Mouse (Mus musculus) embryo, embryonic 11 days (tissue): ENCODE measurements at regions not wholly inside any gene's neighbourhood (a gene's known extent, or its start where the extent isn't known, plus 50 kb on each side); places are given as distances from the start of the nearest gene placed in this dataset.

Experiments used
- DNase-seq: peaks from one replicate; pipeline ENCODE4 v3.0.0-alpha.2; 2015

- DNase-seq, result no peak
Measured at GRCm38 (mm10) chr4:31536811-31537210, 427.1 kb upstream of the Map3k7 start.

GRCm38 (mm10) chr4:31553780-31554394, 410.0 kb upstream of the Map3k7 start:
- no peak for DNase-seq

GRCm38 (mm10) chr4:31555077-31555476, 408.8 kb upstream of the Map3k7 start:
- DNase-seq, result no peak

GRCm38 (mm10) chr4:31557261-31557660, 406.6 kb upstream of the Map3k7 start:
- no peak for DNase-seq

DNA sequence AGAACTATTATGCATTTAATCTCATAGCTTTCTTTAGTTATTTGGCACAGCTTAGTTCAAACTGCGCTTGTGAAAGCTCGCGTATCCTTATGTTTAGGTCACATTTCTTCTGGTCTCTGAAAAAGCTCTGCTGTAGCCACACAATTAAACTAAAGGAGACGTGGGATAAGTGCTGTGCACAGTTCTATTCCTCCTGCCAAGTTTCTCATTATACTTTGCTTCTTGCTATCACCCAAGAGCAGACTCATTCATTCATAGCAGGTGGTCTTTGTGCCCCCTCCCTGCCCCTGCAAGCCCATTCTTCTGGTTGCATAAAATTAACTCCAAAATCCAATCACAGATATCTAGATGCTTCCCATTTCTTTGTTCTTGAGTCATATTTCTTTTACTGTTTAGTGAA, 403.6 kb upstream of the Map3k7 start:
- no peak for DNase-seq

DNA sequence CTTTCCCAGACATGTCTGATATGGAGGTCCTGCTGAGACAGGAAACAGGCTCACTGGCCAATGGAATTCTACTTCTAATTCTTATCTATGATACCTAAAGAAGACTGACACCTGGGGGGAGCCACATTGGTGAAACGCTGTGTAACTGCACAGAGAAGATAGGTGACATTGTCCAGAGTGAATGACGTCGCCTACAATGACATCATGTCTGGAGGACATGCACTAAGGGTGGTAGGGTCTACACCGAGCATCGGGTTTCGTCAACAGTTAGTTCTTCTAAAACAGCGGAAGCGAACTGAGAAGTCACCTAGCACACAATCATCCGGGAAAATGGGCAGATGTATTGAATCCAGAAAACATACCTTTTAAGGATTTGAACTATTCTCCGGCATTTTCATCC, 402.7 kb upstream of the Map3k7 start:
- no peak for DNase-seq

- peak; percentile 59 for DNase-seq
Measured at GRCm38 (mm10) chr4:31561823-31562222, 402.1 kb upstream of the Map3k7 start.

- DNase-seq, result peak; percentile 10
Measured at GRCm38 (mm10) chr4:31566158-31566557, 397.7 kb upstream of the Map3k7 start.

DNA sequence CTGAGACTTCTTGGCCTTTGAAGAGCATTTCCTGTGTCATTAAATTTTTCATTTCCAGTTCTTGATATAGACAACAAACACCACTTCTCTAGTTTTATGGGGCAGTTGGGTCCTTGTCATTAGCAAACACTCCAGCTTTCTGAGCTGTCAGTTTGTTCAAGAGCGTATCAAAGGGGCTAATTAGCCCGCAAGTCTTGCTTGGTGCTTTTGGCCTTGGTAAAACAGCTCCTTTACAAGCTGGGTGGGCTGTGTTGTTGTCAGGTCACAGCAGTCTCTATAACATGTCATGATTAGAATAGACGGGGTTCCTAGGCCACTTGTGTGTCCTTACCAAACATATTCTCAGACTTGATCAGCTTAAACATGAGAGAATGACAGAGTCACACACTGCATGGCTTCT, 397.1 kb upstream of the Map3k7 start:
- DNase-seq, result peak; percentile 28

DNA sequence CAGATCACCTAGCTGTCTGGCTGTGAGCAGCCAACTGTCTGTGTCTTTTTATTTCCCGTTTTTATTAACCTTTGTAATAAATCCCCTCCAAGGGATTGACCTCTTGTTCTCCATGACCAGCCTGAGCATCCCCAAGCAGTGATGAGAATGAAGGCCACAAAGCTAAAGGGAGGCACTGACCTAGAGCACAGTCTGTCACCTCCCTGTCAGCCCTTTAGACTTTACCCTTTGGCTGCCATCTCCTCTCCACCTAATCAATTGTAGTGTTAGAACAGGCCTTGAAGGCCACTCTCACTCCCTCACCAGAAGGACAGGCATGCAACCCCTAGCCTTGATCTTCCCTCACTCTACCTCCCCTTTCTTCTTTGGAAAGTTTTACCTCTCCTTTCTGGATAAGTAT, 394.2 kb upstream of the Map3k7 start:
- DNase-seq, result no peak

DNA sequence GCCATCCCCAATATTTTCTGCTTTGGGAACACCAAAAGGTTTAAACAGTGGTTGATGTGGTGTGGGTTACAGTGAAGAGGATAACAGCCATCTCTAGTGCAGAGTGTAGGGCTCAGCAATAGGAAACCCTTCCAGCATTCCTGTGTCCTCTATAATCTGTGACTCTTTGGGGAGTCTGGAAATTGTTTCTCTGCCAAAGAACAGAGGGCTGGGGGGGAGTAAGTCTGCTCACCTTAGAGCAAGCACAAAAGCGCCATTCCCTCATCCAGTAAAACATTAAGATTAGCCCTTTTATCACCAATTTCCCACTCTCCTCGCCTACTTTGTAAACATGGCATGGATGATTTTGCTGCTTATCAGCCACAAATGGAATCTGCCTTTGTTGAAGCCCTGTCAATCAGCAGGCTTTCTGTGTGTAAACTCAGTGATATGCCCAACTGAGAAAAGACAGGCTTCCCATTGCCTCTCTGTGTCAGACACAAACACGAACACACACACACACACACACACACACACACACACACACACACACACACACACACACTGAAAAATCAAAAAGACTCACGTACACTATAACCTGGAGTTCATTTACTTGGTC, 386.8 kb upstream of the Map3k7 start:
- no peak for DNase-seq

DNA sequence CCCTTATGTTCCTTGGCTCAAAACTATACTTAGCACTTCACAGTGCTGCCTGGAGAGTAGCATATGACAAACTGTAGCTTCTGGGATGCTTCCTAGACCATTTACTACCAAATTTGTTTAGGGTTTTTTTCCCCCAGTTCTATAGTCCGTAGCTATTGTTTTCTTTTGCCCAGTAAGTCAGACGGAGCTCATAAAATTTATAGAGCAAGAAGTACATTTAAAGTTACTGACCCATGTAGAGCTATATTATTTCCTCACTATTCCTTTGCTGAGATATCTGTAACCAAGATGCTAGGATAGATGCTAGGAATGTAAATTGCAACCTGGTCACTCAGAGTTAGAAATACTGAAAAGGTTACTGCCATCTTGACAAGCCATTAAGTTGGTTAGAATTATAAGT, 380.4 kb upstream of the Map3k7 start:
- no peak for DNase-seq

DNA sequence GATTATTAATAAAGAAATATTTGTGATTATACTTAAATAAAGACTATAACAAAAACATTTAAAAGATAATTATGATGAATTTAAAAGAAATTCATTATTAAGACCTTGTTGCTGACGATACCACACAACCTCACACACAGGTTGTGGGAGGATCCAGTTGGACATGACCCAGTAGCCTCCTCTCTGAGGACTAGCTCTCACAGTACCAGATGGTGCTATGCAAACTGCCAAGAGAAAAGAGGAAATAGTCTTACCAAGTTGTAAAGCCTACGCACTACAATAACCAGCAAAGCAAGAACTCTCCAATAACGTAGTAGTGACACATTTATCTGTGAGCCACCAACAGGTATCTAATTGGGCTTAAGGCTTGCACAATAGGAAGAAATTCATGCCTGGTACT, 379.7 kb upstream of the Map3k7 start:
- no peak for DNase-seq

- no peak for DNase-seq
Measured at GRCm38 (mm10) chr4:31594089-31594488, 369.8 kb upstream of the Map3k7 start.

- no peak for DNase-seq
Measured at GRCm38 (mm10) chr4:31601536-31601935, 362.4 kb upstream of the Map3k7 start.

- DNase-seq, result no peak
Measured at GRCm38 (mm10) chr4:31603776-31604175, 360.1 kb upstream of the Map3k7 start.

- DNase-seq, result no peak
Measured at GRCm38 (mm10) chr4:31608811-31609210, 355.1 kb upstream of the Map3k7 start.

GRCm38 (mm10) chr4:31609559-31609958, 354.3 kb upstream of the Map3k7 start:
- no peak for DNase-seq

DNA sequence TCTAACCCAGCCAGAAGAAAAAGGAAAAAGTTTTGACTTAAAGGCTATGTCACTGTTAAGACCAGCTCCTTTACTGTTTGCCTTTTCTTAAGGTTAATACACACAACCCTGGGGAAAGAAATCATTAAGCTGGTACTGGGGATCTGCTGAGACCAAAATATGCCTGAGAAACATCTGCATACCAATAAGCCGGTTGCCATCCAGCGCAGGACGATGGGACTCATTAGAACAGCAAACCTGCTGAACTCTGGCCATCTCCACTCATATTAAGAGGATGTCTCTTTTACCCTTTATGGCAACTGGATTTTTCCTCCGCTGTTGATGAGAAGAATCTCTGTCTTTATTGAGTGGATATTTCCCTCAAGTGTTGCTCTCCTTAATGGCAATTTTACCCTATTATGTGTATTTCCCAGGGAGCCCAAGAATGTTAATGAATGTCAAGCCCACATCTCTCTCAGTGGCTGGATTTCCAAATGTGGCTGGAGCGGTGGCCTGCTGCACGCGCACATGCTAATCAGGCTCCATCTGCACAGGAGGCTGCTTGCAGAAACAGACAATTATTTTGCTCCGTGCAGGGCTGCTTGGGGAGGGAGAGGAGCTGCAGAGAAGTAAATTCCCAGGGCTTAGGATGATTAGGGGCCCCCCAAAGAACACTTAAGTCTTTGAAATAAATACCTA, 351.6 kb upstream of the Map3k7 start:
- DNase-seq, result peak; percentile 59

DNA sequence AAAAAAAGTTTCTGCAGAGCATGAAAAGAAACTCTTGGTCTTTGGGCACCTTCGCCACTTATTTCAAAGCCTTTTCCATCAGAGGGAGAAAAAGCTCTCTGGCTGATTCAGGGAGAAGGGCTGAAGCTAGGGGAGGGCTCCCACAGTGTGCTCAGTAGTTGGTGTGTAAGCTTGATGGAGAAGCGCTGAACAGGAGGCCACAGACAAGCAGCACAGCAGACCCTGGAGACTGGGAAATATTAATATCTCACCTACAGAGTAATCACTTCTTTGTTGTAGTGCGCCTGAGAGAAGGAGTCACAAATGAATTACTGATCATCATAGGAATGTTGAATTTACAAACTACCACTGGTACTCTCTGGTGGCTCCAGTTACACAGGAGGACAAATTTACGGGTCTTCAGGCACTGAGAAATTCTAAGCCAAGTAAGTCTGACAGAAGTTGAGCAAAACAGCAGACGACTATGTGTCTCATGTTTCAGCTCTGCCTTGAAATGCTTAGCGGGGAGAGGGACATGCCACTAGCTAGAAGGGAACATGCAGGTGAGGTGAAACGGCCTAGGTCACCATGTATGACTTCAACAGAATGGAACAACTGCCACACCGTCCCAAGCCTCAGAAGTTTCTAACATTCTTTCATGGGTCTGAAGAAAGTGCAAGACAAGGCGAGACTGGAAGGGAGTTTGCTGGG, 350.9 kb upstream of the Map3k7 start:
- peak; percentile 14 for DNase-seq

DNA sequence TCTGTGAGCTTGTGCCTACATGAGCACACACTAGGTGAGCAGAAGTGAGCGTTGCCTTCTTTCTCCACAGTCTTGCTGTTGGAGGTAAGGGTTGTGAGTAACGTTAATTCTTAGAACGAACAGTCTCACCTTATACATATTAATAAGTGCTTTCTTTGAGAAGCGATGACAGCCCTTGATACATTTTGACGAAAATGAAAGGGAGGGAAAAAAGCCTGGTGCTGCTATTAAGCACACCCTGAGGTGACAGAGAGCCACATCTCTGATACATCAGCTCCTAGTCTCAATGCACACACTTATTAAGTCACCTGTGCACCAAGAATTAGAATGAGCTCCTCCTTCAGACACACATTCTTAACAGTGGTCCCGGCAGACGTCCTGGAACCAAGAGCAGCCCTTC, 346.3 kb upstream of the Map3k7 start:
- no peak for DNase-seq

DNA sequence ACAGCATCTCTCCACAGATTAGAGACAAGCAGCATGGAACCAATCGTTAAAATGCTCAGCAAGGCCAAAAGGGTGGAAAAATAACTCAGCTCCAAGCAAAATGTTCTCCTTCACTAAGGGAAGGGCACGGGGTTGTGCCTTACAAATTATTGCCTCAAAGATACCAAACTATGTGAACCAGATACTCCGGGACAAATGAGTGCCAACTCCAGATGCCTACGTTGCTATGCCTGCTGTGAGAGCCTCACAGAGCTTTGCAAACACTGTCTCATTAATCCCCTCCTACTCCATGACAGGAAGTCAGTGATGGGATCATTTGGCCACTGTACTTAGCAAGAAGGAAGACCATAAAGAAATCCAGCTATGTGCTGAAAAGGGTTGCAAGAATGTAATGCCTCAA, 345.9 kb upstream of the Map3k7 start:
- DNase-seq, result peak; percentile 15

DNA sequence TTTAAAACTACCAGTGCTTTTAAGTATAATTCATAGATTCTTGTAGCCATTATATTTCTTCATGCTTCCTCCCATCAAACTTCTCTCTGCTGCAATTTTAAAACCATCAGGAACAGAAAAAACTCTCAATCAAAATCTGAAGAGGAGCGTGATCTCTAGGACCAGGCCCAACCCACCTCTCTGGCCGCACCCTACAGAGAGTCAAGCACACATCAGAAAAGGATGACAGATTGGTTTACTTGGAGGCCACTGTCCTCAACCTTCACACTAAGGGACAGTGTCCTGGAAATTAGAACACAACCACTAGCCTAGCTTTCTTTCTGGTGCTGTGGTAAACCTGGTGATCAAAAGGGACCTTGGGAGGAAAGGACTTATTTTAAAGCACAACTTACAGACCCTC, 342.7 kb upstream of the Map3k7 start:
- DNase-seq, result no peak

DNA sequence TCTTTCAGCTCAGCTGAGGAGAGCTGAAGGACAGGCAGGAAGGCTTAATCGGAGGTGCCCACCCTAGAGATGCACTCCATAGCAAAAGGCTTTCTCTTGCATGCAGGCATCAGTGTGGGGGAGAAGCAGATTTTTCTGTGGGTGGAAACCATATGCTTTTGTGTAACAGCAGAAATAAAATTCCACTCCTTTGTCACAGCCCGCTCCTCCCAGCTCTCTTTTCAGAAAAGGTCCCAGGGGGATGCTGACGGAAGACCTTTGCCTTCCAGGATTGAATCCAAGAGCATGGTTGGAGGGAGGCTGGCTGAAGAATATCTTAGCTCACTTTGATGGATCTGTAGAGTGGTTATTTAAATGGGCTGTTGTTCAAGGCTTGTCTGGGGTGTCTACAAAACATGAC, 336.8 kb upstream of the Map3k7 start:
- DNase-seq, result peak; percentile 41
